Mouse (Mus musculus) thymus, adult 18-20 months (tissue): ENCODE measurements around the gene Gapvd1.
"Not testable (repeated sequence)": the region's sequence is repeated elsewhere in the genome, so short reads cannot be mapped to it uniquely, and the experiment has no call there.

Experiments
- DNase-seq, 2 experiments: peaks; one replicate each; pipeline ENCODE4 v3.0.0; 2022; ENCODE audit warnings: mixed read lengths in 2 of 2

The Gapvd1 gene

DNA sequence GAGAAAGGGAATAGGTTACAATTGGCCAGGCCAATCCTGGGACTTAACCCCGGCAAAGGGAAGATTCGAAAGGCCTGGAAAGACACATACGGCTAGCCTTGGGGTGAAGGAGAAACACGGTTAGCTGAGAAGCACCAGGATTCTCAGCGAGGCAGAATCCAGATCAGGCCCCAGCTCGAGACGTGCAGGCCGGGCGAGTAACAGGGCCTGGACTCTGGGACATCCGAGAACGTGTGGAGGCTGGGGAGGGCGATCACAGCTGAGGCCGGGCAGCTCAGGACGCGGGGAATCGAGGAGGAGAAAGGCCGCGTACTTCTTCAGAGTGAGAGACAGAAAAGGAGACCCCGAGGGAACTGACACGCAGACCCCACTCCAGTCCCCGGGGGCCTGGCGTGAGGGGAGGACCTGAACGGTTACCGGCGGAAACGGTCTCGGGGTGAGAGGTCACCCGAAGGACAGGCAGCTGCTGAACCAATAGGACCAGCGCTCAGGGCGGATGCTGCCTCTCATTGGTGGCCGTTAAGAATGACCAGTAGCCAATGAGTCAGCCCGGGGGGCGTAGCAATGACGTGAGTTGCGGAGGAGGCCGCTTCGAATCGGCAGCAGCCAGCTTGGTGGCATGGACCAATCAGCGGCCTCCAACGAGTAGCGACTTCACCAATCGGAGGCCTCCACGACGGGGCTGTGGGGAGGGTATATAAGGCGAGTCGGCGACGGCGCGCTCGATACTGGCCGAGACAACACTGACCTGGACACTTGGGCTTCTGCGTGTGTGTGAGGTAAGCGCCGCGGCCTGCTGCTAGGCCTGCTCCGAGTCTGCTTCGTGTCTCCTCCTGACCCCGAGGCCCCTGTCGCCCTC is 16.6 kb upstream of the Gapvd1 start, which contains the start of gene Hspa5:
Gene Hspa5 (plus strand): TSS at position 603 of the 859 bp plus-strand sequence.
- peak; percentile 100 for DNase-seq

DNA sequence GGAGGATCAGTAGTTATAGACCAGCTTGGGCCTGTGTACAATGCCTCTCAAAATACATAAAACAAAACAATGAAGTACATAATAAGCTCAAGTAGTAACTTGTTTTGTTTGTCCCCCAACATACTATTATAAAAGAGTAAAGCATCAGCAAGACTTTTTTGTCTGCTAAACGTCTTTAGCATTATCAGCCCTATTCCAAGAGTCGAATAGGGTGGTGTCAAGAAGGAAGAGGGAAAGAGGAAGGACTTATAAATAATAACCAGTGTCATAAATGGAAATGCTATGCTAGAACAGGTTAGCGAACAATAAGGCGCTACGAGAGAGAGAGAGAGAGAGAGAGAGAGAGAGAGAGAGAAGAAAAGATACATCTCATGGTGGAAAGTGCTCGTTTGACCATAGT is 15.9 kb upstream of the Gapvd1 start:
- DNase-seq: no peak

DNA sequence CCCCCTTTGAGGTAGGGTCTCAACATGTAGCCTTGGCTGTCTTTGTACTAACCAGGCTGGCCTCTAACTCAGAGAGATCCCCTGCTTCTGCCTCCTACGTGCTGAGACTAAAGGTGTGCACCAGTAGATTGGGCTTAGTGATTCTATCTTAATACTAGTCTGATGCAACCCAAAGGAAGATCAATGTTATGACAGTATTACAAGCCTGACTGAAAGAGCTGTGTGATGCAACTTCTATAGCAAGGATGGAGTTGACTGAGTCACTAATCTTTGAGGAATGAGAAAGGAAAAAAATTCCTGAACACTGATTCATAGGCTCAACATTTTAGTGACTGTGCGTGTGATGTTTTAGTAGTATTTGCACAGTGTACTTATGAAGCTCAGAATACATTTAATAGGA is 15.0 kb upstream of the Gapvd1 start:
- no peak for DNase-seq

DNA sequence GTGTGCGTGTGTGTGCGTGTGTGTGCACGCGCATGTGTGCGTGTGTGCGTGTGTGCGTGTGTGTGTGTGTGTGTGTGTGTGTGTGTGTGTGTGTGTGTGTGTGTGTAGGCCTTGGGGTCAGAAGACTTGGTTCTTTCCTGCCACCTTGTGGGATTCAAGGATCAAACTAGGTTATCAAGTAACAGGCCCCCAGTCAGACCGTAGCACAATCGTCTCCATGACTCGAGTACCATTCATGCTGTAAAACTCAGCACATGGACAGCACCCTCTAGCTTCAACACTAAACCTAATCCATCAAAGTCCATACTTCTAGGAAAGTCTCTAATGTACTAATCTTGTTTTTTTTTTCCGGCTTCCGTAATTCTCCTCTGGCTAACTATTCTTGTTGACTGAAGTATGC is 9.8 kb upstream of the Gapvd1 start:
- DNase-seq: no peak

DNA sequence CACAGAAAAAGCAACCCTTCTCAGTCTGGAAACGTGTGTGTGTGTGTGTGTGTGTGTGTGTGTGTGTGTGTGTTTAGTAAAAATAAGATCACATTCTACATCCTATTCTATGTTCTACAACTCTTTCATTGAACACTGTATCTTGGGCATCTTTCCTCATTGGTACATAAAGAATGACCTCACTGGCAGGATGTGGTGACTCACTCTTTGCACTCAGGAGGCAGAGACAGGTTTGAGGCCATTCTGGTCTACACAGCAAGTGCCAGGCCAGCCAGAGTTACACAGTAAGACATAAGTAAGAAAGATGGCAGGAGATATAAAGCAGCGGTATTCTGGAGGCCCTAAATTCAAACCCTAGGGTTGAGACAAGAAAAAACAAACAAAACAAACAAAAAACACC is 7.8 kb upstream of the Gapvd1 start:
- DNase-seq: no peak

DNA sequence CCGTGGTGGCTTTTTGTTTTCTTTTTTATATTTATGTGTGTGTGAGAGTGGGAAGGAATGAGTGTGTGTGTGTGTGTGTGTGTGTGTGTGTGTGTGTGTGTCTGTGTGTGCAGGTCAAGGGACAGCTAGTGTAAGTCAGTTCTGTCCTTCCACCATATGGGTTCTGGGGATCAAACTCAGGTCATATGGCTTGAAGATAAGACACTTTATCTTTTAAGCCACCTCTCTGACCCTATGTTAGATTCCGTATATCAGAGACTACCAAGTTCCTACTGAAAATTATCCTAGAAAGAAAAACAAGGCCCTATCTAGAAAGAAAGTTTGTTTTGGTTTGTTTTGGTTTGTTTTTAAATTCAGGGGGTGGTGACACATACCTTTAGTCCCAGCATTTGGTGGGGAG is 7.1 kb upstream of the Gapvd1 start:
- DNase-seq: no peak

DNA sequence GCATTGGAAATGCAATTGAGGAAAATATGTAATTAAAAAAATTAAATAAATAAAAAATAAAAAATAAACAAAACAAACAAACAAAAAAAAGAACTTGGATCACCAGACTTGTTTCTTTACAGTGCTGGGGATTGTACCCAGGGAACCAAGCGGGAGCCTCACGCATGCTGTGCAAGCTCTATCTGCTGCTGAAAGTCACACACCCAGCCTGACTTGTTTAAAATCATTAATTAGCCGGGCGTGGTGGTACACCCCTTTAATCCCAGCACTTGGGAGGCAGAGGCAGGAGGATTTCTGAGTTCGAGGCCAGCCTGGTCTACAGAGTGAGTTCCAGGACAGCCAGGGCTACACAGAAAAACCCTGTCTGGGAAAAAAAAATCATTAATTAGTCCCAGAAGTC is 6.2 kb upstream of the Gapvd1 start:
- not testable (repeated sequence) for DNase-seq

DNA sequence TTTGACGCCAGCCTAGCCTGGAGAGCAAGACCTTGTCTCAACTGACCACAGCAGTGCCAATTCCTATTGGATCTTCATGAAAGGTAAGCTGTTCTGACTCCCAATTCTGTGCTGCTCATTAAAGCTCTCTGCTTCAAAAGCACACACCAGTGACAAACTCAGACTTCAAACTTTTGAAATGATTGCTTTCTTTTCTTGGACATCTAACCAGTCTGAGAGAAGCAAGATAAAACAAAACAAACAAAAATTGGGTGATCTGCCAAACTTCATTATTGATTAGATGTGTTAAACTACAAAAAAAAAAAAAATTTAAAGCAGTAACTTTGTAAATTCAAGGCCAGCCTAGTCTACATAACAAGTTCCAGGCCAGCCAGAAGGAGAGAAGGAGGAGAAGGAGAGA is 2.3 kb upstream of the Gapvd1 start:
- DNase-seq: no peak

DNA sequence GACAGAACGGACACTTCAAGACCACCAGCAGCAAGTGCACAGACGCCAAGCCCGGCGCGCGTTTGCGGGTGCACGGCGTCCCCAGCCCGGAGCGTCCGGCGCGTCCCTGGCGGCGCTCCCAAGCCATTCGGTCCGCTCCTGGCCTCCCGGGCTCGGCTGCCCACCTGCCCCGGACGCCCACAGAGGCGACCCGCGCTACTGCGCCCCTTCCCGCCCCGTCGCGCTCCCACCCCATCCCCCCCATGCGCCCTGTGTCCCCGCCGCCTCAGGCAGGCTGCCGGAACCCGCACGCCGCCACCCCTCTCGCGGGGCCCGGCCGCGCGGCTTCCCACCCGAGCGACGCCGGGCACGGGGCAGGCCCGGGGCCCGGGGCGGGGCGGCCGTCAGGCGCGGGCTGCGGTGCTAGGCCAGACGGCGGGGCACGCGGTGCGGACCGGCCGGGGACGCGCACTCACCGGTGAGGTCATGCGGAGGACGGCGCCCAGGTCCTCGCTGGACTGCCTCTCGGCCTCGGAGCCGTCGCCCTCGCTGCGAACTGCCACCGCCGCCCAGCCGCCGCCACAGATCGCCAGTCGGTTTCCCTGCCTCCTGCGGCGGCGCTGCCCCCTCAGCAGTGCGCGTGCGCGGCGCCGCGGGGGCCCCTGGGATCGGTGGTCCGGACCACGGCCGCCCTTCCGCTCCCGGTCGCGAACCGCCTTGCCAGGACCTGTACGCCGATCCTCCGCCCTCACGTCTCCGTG is 1.1 kb downstream of the Gapvd1 start:
- peak; percentile 79 for DNase-seq

DNA sequence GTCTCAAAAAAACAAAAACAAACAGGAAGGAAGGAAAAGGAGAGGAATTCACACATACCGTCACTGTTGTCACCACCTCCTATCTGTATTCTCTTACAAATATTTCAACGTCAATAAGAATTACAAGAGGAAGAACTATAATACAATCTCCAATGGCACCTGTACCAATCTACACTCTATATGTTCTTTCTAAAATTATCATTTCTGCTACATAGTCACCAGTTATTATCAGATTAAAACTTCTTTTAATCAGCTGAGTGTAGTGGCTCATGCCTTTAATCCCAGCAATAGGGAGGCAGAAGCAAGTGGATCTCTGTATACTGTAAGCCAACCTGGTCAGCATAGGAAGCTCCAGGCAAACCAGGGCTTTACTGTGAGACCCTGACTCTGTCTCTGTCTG is 4.8 kb downstream of the Gapvd1 start:
- no peak for DNase-seq

DNA sequence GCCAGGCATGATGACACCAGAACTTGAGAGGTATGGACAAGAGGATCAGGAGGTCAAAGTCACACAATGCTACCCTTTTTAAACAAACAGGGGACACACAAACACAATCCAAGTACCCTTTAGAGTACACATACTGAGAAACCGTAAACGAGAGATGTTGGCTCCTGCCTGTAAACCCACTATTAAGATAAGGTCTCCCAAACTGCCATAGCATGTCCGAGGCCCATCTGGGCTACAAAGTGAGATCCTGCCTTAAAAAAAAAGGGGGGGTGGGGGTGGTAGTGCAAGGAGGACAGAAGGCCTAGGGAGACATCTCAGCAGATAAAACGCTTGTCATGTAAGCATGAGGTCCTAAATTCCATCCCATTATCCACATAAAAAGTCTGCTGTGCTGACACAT is 6.6 kb downstream of the Gapvd1 start:
- no peak for DNase-seq

DNA sequence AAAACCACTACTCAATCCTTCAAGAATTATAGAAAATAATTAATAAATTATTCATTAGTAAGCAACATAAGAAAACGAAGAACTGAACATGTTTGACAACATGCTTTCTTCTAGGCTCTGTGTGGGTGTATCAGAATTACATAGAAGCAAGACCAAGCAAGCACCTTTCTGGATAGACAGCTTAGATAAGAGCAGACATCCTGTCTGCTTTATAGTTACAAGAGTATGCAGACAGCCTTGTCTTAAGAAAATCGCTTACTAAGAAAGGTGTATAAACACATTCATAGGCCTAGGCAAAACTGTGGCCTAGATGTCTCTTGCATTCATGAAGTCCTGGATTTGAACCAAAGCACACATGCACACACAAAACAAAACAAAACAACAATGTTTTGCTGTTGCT is 9.4 kb downstream of the Gapvd1 start:
- DNase-seq: no peak

DNA sequence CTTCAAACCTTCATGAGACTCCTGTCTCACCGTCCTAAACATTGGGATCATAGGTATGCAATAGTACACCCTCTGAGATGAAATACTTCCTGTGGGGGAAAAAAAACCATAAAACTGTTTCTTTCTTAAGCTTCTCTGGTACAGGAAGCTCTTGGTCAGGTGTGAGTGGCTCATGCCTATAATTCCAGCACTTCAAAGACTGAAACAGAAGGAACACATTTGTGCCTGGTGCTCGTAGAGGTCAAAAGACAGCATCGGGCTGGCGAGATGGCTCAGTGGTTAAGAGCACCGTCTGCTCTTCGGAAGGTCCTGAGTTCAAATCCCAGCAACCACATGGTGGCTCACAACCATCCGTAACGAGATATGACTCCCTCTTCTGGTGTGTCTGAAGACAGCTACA is 10.6 kb downstream of the Gapvd1 start:
- DNase-seq: peak in 1 of 2 experiments; percentile 20

DNA sequence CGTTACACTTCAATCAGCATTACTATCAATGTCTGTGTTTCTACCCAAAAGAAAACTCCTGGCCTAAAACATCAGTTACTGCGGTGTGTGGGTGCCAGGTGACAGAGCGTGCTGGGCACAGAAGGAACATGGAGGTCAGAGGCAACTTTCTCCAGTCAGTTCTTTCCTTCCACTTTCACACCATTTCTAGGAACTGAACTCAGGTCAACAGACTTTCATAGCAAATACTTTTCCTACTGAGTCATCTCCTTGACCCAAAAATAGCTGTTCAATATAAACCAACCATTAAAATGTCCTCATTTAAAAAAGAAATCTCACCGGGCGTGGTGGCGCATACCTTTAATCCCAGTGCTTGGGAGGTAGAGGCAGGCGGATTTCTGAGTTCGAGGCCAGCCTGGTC is 12.4 kb downstream of the Gapvd1 start:
- DNase-seq: no peak

DNA sequence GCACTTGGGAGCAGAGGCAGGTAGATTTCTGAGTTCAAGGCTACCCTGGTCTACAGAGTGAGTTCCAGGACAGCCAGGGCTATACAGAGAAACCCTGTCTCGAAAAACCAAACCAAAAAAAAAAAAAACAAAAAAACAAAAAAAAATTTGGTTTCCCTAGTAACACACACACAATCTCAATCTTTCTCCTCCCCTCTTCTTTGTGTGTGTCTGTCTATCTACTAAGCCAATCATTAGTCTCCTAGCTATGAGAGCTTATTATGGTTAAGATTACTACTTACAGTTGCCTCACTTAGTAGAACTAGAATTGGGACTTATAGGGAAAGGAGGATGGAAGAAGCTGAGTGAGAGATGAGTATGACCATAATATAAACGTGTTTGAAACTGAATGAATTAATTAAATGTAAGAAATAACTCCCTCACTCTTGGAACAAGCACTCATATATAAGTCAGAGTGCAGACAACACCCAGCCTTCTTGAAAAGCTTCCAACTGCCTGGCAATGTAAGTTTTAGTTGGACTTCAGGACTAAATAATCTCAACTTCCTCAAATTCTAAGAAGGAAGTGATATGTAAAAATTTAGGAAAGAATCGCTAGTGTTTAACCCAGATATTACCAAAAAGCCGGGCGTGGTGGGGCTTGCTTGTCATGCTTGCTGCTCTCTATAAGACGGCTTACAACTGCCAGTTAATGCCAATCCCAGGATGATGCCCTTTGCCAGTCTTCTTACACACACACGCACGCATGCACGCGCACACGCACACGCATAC is 13.5 kb downstream of the Gapvd1 start:
- no peak for DNase-seq

DNA sequence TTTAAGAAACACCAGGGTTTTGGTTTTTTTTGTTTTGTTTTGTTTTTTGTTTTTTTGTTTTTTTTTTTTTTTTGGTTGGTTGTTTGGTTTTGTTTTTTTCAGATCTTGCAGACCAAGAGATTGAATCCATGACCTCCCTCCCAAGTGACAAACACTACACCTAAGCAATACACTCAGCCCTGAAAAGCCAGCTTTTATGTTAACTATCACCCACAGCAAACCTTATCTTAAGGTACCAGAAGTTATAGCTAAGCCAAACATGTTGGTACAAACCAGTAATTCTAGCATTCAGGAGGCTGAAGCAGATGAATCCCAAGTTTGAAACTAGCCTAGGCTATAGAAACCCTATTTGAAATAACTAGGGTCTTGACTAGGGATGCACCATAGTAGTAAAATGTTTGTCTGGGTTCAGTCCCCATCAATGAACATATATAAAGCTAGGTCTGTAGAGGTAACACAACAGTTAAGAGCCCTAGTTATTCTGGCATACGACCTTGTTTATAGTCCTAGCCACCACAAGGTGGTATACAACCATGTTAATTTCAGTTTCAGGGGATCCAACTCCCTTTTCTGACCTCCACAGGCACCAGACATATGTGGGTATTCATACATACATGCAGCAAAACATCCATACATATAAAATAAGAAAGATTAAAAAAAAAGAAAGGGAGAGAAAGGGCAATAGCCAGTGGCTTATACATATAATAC is 15.2 kb downstream of the Gapvd1 start:
- DNase-seq: no peak

DNA sequence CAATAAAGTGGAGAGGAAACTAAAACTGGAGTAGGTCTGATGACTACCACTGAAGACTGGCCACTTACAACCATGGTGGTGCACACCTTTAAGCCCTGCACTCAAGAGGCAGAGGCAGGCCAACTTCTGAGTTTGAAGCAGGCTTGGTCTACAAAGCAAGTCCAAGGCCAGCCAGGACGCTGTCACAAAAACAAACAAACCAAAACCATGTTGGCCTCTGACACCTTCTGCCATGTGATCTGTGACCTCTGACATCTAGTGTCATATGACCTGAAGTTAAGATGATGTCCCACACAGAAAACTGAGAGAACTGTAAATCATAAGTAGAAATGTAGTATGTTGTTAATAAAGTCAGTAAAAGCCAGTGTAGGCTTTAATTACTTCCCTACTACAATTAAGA is 17.1 kb downstream of the Gapvd1 start:
- DNase-seq: no peak

DNA sequence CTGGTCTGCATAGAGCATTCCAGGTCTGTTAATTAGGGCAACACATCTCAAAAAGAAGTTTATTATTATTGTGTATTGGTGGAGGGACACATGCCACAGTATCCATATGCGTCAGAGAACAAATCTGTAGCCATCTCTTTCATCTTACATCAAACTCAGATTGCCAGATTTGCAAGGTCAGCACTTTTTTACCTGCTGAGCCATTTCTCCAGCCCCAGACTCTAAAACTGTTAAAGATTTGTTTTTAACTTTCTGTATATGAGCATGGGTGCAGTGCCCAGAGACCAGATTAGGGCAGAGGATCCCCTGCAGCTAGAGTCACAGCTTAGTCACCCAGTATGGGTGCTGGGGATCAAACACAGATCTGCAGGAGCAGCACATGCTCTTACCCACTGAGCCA is 18.4 kb downstream of the Gapvd1 start:
- no peak for DNase-seq

DNA sequence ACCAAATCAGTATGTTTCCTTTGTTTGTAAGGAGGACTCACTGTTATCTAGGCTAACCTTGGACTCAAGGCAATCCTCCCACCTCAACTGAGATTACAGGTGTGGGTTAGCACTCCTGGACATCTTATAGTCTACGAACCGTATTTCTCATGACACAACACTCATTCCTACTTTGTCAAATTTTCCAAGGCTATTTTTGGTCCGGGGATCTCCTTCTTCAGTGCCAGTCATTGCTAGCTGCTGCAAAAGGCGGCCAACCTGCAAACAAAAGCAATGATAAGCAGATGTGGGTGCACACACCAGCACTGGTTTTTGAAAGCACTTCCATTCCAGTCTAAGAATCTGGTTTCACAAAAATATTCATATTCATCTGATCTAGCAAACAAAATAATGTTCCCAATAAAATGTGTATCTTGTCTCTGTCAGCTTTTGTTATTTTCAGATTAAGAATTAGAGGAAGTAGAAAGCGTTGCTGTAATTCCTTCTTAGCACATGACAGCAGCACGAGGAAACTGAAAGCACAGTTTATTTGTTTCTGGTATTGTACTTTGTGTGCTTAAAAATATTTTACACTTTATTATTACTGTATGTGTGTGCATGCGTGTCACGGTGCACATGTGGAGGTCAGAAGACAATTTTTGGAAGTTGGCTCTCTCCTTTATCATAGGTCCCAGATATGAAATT is 27.8 kb downstream of the Gapvd1 start:
- DNase-seq: no peak

DNA sequence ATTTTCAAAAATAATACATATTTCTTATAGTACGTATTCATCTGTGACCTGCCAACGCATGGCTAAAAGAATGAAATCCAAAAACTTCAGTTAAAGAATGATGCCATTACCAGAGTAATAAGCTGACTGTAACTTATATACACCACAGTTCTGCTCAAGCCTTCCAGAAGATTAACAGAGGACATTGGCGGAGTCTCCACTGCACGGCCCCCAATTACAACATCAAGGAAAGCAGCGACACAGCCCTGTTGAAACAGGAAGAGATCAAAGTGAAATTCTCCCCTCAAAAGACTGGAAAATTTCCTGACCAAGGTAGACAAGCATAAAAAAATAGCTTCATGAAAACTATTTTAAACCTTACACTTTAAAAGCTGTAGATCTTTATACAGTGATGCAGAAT is 29.8 kb downstream of the Gapvd1 start:
- no peak for DNase-seq

DNA sequence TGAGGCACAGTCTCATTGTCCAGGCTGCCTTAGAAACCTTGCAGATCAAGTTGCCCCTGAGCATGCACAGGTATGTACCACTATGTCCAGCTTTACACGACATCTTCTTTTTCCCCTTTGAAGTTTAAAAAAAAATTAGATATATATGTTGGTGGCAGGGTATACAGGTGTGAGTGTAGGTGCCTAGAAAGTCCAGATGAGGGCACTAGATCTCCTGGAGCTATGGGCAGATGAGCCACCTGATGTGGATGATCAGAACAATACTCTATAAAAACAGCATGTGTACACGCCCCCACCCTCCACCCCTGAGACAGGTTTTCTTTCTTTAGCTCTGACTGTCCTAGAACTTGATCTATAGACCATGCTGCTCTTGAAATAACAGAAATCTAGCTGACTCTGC is 36.8 kb downstream of the Gapvd1 start:
- DNase-seq: no peak

DNA sequence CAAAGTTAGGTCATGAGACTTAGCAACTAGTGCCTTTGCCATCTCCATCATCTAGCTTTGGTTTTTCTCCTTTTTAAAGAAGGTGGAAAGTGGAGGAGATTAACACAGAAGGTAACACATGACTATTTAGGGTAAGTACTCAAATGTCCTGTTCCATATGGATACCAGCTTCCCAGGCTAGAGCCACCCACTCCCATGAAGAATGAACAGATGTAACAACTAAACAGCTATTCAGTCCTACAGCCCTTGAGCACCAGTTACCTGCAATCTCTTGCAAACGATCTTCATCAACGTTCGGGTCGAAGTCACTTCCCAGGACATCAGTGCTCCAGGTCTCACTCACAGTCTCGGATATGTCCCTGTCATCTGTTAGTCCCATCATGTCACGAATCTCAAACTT is 43.1 kb downstream of the Gapvd1 start:
- no peak for DNase-seq
